Mouse (Mus musculus): ENCODE results near the gene Tmsb15a.
"Not testable (repeated sequence)": the region's sequence is repeated elsewhere in the genome, so short reads cannot be mapped to it uniquely, and the experiment has no call there.

Tmsb15a gene

GRCm38 (mm10) chrX:135725161-135725560, at the start of gene Tmsb15a:
TSS of gene Tmsb15a (minus strand) at chrX:135725261.
- DNase-seq (ENCODE audit: extremely low spot score, low read depth, low spot score), result no peak

- no peak for DNase-seq (ENCODE audit: extremely low spot score, low read depth, low spot score)
These were observed 43.5 kb upstream of the Tmsb15a start for GRCm38 (mm10) chrX:135768565-135768964.

- DNase-seq (ENCODE audit: extremely low spot score, low read depth, low spot score), result no peak
These were observed 43.0 kb upstream of the Tmsb15a start for GRCm38 (mm10) chrX:135768043-135768548.

- DNase-seq (ENCODE audit: extremely low spot score, low read depth, low spot score), result no peak
These were observed 36.6 kb upstream of the Tmsb15a start for GRCm38 (mm10) chrX:135761707-135762106.

- DNase-seq (ENCODE audit: extremely low spot score, low read depth, low spot score), result peak; percentile 53
These were observed 27.8 kb upstream of the Tmsb15a start for GRCm38 (mm10) chrX:135752832-135753231.

GRCm38 (mm10) chrX:135745376-135745775, 20.3 kb upstream of the Tmsb15a start:
- DNase-seq (ENCODE audit: extremely low spot score, low read depth, low spot score), result not testable (repeated sequence)

GRCm38 (mm10) chrX:135743056-135743355, 17.9 kb upstream of the Tmsb15a start:
- DNase-seq (ENCODE audit: extremely low spot score, low read depth, low spot score), result no peak

GRCm38 (mm10) chrX:135742304-135743055, 17.4 kb upstream of the Tmsb15a start, which contains the start of the genes Armcx5 and Gprasp1:
TSS of gene Armcx5 (plus strand) at chrX:135742733.
TSS of gene Gprasp1 (plus strand) at chrX:135742733.
- peak; percentile 69 for DNase-seq (ENCODE audit: extremely low spot score, low read depth, low spot score)

- DNase-seq (ENCODE audit: extremely low spot score, low read depth, low spot score), result no peak
These were observed 13.9 kb upstream of the Tmsb15a start for GRCm38 (mm10) chrX:135738730-135739520.

- no peak for DNase-seq (ENCODE audit: extremely low spot score, low read depth, low spot score)
These were observed 12.2 kb downstream of the Tmsb15a start for GRCm38 (mm10) chrX:135712845-135713244.

GRCm38 (mm10) chrX:135704349-135704748, 20.7 kb downstream of the Tmsb15a start:
- no peak for DNase-seq (ENCODE audit: extremely low spot score, low read depth, low spot score)

GRCm38 (mm10) chrX:135703111-135703510, 21.9 kb downstream of the Tmsb15a start:
- no peak for DNase-seq (ENCODE audit: extremely low spot score, low read depth, low spot score)

- DNase-seq (ENCODE audit: extremely low spot score, low read depth, low spot score), result no peak
These were observed 31.4 kb downstream of the Tmsb15a start, which contains the start of gene Tcp11x2 for GRCm38 (mm10) chrX:135693633-135694032. TSS of gene Tcp11x2 (minus strand) at chrX:135693790.

- DNase-seq (ENCODE audit: extremely low spot score, low read depth, low spot score), result no peak
These were observed 37.3 kb downstream of the Tmsb15a start for GRCm38 (mm10) chrX:135687802-135688201.

- DNase-seq (ENCODE audit: extremely low spot score, low read depth, low spot score), result no peak
These were observed 43.2 kb downstream of the Tmsb15a start for GRCm38 (mm10) chrX:135681858-135682257.
